Mouse (Mus musculus) hindbrain, embryonic 16.5 days (tissue): ENCODE measurements around the gene Fv1. TPM values are rescaled to one million over a fixed set of nuclear protein-coding genes. Genes with fewer than 3 reads are reported as not detected.
"Not testable (repeated sequence)": the region's sequence is repeated elsewhere in the genome, so short reads cannot be mapped to it uniquely, and the experiment has no call there.

Experiments
- ATAC-seq: fragments of 200-750 bp; cut with Nextera tagmentation; 2 replicates; pipeline ENCODE4 v1.8.0; 2017; ENCODE audit warnings: moderate TSS enrichment, moderate library complexity
- H3K27ac ChIP-seq: fragments of 300-500 bp; sonication (generic); 2 replicates; pipeline ENCODE4 v1.5.1; 2014; ENCODE audit warnings: low read depth, mild to moderate bottlenecking, control low read depth, low read length, moderate library complexity
- H3K27me3 ChIP-seq: fragments of 300-500 bp; sonication (generic); replicated peaks from 2 replicates; pipeline ENCODE4 v1.6.1; 2014; ENCODE audit warnings: low read length; ENCODE audit not compliant: control insufficient read depth, insufficient read depth
- H3K36me3 ChIP-seq: fragments of 300-500 bp; sonication (generic); 2 replicates; pipeline ENCODE4 v1.6.1; 2014; ENCODE audit warnings: mild to moderate bottlenecking, low read length, moderate library complexity, mixed read lengths; ENCODE audit not compliant: control insufficient read depth, insufficient read depth
- H3K4me1 ChIP-seq: fragments of 300-500 bp; sonication (generic); 2 replicates; pipeline ENCODE4 v1.6.1; 2014; ENCODE audit warnings: low read depth, low read length; ENCODE audit not compliant: control insufficient read depth, insufficient read depth
- H3K4me2 ChIP-seq: fragments of 300-500 bp; sonication (generic); 2 replicates; pipeline ENCODE4 v1.6.1; 2014; ENCODE audit warnings: mild to moderate bottlenecking, low read length, control low read depth, moderate library complexity
- H3K4me3 ChIP-seq: fragments of 300-500 bp; sonication (generic); 2 replicates; pipeline ENCODE4 v1.5.1; 2014; ENCODE audit warnings: mild to moderate bottlenecking, low read length, control low read depth, moderate library complexity
- H3K9ac ChIP-seq: fragments of 300-500 bp; sonication (generic); 2 replicates; pipeline ENCODE4 v1.6.1; 2014; ENCODE audit warnings: low read depth, mild to moderate bottlenecking, control low read depth, low read length, moderate library complexity
- H3K9me3 ChIP-seq: fragments of 300-500 bp; sonication (generic); 2 replicates; pipeline ENCODE4 v1.6.1; 2014; ENCODE audit warnings: mild to moderate bottlenecking, low read length, moderate library complexity; ENCODE audit not compliant: control insufficient read depth
- WGBS: fragments of 180-500 bp; shearing (Covaris S2); extraction: QIAGEN DNeasy Blood & Tissue Kit; methylation state at CpG from one replicate; pipeline ENCODE4 v1.1.7; 2014; 5-methylcytosine and 5-hydroxymethylcytosine counted together
- polyA plus RNA-seq: library from polyadenylated mRNA; unstranded; fragments of >200 nt; fragmentation: Nextera tagmentation; extraction: Ambion mirVana; gene quantifications from 2 replicates; pipeline ENCODE4 v1.2.1, GENCODE M21; 2015

Gene Fv1
- polyA plus RNA-seq, 1 experiment from 2014 or later = 8.4 TPM

DNA sequence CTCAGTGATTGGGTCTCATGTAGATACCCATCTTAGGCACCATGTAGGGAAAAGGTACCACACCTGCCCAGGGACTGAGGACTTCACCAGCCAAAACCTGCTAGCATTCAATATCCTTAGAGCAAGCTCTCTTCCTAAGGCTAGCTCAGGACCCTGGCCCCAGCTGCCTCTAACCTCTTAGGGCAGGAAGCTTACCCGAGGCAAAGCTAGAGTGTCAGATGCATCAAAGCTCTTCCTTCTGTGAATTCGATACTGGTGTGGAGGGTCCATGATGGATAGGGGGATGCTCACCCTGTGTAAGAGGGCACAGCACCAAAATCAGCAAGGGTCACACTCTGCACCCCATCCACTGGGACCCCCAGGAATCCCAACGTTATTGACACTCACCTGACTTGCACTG lies 6.7 kb upstream of the Fv1 start:
- H3K9me3 ChIP-seq = no peaks in the 10 kb centered on the region
- WGBS = 97% methylated on average over 3 of the region's 3 CpGs
- ATAC-seq = no peak
- H3K4me1 ChIP-seq = no peaks in the 10 kb centered on the region
- no peak overlapping the region for H3K9ac ChIP-seq
- H3K4me2 ChIP-seq = no peak overlapping the region
- H3K27ac ChIP-seq = no peak overlapping the region
- H3K27me3 ChIP-seq = no peaks in the 10 kb centered on the region
- H3K4me3 ChIP-seq = no peak overlapping the region
- peaks cover 28% of the 10 kb centered on the region for H3K36me3 ChIP-seq

DNA sequence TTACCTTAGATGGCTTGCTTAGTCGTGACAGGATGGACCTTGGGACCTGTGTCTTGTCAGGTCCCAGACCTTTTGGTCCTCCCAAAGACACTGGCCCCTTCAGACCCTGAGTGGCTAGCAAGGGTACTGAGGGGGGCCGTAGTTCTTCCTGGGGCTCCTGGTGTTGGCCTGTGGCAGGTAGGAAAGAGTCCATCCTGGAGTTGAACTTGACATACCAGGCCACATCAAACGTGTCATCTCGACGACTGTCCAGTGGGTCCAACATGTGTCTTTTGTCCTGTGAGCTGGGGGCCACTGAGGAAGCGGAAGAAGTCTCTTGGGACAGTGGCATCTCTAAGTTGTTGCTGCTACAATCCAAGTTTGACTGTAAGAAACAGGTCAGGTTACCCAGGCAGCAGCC lies 3.1 kb upstream of the Fv1 start:
- Histone ChIP-seq H3K36me3 (peaks cover 28% of the 10 kb centered on the region), H3K9me3 (no peaks in the 10 kb centered on the region), H3K9ac (no peak overlapping the region), H3K4me2 (no peak overlapping the region), H3K27me3 (no peaks in the 10 kb centered on the region), H3K4me3 (no peak overlapping the region), H3K4me1 (peaks cover 20% of the 10 kb centered on the region), H3K27ac (no peak overlapping the region)
- WGBS = 93% methylated on average over 6 of the region's 6 CpGs
- no peak for ATAC-seq

DNA sequence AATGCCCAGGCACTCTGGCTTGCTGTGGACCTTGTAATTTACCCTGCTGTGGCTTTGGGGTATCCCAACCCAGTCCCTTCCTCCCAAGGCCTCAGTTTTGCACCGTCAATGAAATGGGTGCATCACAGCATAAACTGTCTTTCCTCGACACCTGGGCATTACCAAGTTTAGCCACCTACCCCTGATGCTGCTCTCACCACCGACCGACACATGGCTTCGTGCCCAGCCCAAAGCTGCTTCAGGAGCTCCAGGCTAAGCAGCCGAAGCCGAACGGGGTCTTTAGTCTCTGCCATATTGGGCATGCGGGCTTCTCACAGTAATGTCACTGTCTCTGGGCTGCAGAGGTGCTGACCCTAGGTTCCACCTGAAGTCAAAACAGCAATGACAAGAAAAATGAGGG lies 2.7 kb upstream of the Fv1 start:
- no peak overlapping the region for H3K4me2 ChIP-seq
- ATAC-seq = no peak
- H3K27ac ChIP-seq = no peak overlapping the region
- no peak overlapping the region for H3K4me3 ChIP-seq
- no peaks in the 10 kb centered on the region for H3K27me3 ChIP-seq
- peaks cover 20% of the 10 kb centered on the region for H3K4me1 ChIP-seq
- H3K9ac ChIP-seq = no peak overlapping the region
- no peaks in the 10 kb centered on the region for H3K9me3 ChIP-seq
- WGBS = 96% methylated on average over 9 of the region's 9 CpGs
- peaks cover 26% of the 10 kb centered on the region for H3K36me3 ChIP-seq

DNA sequence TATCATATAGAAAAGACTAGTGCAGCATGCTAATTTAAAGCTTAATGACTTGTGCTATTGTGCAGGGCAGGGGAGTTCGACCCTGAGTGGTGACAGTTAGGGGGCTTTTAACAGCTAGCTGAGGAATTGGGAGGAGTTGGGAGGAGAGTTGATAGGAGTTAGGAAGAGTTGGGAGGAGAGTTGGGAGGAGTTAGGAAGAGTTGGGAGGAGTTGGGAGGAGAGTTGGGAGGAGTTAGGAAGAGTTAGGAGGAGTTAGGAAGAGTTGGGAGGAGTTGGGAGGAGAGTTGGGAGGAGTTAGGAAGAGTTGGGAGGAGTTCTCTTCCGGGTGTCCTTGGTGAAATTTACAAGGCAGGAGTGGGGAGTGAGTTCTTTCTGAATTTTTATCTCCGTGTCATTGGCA lies 2.0 kb upstream of the Fv1 start:
- ATAC-seq = not testable (repeated sequence)

DNA sequence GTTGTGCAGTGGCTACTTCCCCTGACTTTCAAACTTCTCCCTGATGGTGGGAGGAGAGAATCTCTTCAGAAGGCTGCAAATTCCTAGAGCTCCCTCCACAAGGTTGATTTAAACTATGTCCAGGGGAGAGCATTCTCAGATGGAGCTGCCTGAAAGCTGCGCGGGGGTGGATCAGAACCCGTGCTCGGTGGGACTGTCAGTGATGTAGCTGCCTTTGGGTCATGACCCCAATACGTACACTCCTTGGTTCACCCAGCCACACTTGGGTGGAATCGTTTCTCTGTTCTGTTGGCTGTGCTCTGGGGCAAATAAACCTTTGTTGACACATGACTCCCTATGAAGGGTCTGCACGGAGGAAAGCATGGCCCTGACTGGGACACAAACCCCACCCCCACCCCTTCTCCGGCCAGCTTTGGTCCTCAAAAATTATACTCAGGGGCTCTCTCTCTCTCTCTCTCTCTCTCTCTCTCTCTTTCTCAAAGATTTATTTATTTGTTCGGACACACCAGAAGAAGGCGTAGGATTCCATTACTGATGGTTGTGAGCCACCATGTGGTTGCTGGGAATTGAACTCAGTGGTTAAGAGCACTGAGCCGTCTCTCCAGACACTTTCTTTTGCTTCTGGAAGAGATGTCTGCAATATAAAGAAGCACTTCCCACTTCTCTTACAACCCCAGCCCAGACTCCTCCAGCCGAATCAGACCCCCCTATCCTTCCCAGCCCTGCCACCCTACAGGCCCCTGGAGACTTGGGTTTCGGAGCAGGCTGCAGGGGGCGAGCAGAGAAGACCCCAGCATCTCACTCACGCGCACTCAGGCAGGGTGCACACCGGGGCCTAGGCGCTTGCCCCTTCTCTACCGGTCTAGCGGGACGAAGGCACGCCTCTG lies 973 bp upstream of the Fv1 start:
- Histone ChIP-seq H3K36me3 (peaks cover 19% of the 10 kb centered on the region; the same call in 1 of the 2 replicates), H3K27me3 (no peaks in the 10 kb centered on the region), H3K9me3 (no peaks in the 10 kb centered on the region), H3K27ac (peak overlapping the region; percentile 86), H3K4me2 (peak overlapping the region; percentile 66), H3K4me3 (peak overlapping the region; percentile 80), H3K4me1 (peaks cover 20% of the 10 kb centered on the region), H3K9ac (peak overlapping the region; percentile 82)
- 3% methylated on average over 22 of the region's 22 CpGs for whole genome bisulfite sequencing
- peak; percentile 1; the same call in 1 of the 2 replicates for ATAC-seq

More for the DNA sequence above, 2.0 kb upstream of the Fv1 start:
- H3K4me2 ChIP-seq, H3K9ac ChIP-seq, H3K27me3 ChIP-seq, H3K4me3 ChIP-seq, H3K9me3 ChIP-seq, H3K27ac ChIP-seq: not testable (repeated sequence)
- peaks cover 20% of the 10 kb centered on the region for H3K4me1 ChIP-seq
- 57% methylated on average over 3 of the region's 3 CpGs for WGBS
- H3K36me3 ChIP-seq = peaks cover 21% of the 10 kb centered on the region; the same call in 1 of the 2 replicates

DNA sequence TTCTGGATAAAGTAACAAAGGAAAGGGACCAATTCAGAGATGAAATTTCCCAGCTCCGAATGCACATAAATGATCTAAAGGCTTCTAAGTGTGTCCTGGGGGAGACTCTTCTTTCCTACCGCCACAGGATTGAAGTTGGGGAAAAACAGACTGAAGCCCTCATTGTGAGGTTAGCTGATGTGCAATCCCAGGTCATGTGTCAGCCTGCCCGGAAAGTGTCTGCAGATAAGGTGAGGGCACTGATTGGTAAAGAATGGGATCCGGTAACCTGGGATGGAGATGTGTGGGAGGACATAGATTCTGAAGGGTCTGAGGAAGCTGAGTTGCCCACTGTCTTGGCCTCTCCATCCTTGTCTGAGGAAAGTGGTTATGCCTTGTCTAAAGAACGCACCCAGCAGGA lies 459 bp downstream of the Fv1 start:
- 23% methylated on average over 5 of the region's 5 CpGs for WGBS
- Histone ChIP-seq H3K36me3 (peaks cover 21% of the 10 kb centered on the region; the same call in 1 of the 2 replicates), H3K27me3 (no peaks in the 10 kb centered on the region), H3K4me2 (peak overlapping the region; percentile 58), H3K9me3 (no peaks in the 10 kb centered on the region), H3K4me1 (peaks cover 20% of the 10 kb centered on the region), H3K9ac (peak overlapping the region; percentile 49), H3K4me3 (peak overlapping the region; percentile 80), H3K27ac (no peak overlapping the region)
- ATAC-seq = no peak

DNA sequence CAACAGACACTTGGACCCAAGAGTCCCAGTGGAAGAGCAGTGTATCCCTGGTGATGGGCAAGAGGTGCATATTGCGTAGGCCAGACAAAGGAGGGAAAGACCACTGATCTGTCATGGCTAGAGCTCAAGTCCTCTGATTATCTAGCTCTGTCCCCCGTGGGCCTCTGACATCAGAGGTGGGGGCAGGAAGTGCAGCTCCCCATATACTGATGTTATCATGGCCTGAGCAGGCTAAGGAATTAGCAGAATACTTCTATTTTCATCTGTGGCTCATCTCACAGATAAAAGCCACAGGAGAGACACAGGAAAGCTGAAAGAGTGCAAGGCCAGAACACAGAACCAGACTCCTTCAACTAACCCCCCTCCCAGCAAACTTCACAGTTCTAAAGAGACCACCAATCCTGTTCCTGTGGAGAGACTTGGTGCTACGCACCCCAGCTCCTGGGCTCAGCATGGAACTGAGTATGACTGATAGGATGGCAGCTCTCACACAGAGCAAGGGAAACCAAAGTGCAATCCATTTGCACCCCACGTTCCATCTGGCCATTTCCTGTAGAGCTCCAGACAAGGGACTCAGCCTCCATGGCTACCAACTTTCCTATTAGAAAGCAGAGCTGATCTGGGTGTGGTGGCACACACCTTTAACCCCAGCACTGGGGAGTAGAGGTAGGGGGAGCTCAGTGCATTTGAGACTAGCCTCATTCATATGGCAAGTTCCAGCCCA lies 7.2 kb downstream of the Fv1 start:
- H3K9me3 ChIP-seq = no peaks in the 10 kb centered on the region
- H3K27me3 ChIP-seq = no peaks in the 10 kb centered on the region
- no peak overlapping the region for H3K9ac ChIP-seq
- H3K27ac ChIP-seq = no peak overlapping the region
- no peak overlapping the region for H3K4me2 ChIP-seq
- peaks cover 66% of the 10 kb centered on the region for H3K36me3 ChIP-seq
- no peak for ATAC-seq
- WGBS = 92% methylated on average over 4 of the region's 4 CpGs
- no peak overlapping the region for H3K4me3 ChIP-seq
- H3K4me1 ChIP-seq = no peaks in the 10 kb centered on the region

DNA sequence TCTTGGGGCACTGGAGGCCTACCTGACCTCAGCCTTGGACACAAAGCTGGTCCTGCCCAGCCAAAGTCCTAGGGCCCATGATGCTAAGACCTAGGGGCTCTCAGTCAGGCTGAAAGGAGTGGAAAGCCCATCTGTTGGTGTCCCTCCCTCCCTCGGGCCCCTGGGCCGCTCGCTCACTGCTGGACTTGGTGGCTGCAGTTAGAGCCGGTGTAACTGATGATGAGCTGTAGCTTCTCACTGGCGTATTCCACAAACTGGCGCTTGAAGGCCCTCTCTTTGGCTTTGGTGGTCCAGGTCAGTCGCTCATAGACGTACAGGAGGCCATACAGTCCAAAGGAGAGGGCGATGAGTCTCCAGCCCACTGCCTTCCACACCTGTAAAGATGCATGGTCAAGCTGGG lies 9.8 kb downstream of the Fv1 start:
- Histone ChIP-seq H3K4me2 (no peak overlapping the region), H3K27me3 (no peaks in the 10 kb centered on the region), H3K4me3 (no peak overlapping the region), H3K27ac (no peak overlapping the region), H3K9me3 (no peaks in the 10 kb centered on the region), H3K36me3 (peaks cover 79% of the 10 kb centered on the region), H3K9ac (no peak overlapping the region), H3K4me1 (no peaks in the 10 kb centered on the region)
- WGBS = over 99% methylated on average over 9 of the region's 9 CpGs
- ATAC-seq = no peak

DNA sequence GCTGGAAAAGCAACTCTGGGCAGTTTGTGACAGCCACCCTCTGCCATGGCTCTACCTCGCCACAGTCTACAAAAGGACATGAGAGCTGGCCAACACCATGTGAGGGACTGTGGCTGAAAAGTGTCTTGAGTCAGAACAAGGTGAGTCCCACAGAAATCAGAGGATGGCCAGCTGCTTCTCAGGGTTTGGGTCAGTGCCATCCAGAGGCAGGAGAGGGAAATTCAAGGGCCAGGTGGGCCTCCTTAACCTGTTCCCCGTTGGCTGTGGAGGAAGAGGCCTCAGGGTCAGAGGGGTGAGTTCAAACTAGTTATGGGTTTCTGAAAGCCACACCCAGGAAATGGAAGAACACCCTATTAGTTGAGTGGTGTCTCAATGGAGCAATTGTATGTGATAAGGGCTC lies 10.7 kb downstream of the Fv1 start:
- ATAC-seq = no peak
- WGBS = 77% methylated on average over 2 of the region's 2 CpGs
- peaks cover 84% of the 10 kb centered on the region for H3K36me3 ChIP-seq

More for the DNA sequence above, 10.7 kb downstream of the Fv1 start:
- Histone ChIP-seq H3K27ac (no peak overlapping the region), H3K9me3 (no peaks in the 10 kb centered on the region), H3K9ac (no peak overlapping the region), H3K4me2 (no peak overlapping the region), H3K4me1 (no peaks in the 10 kb centered on the region), H3K27me3 (no peaks in the 10 kb centered on the region), H3K4me3 (no peak overlapping the region)
